Mouse (Mus musculus) megakaryocyte, embryonic 14.5 days (primary cell): ENCODE results near the gene Scml4.

Experiments used
- FLI1 ChIP-seq: IDR thresholded peaks from 2 replicates; pipeline ENCODE4 v1.6.1; 2012; ENCODE audit warnings: low read length, inconsistent platforms, mixed read lengths
- GATA1 ChIP-seq: IDR thresholded peaks from 3 replicates; pipeline ENCODE4 v1.6.1; 2012; ENCODE audit warnings: mixed read lengths, low read length, inconsistent platforms, borderline replicate concordance

DNA sequence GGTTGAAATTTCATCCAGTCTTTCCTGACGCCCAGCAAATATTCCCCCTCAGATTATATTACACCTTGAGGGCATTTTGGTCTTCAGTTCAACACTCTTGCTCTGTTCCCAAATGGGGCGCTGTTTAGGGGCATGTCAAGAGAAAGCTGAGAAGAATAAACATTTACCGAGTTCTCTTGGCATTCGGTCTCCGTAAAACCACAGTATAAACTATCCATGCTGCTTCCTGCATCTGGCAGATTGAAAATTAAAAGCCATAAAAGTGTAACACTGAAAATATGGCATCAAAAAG lies 143.2 kb downstream of the Scml4 start:
- no peak for TF ChIP-seq GATA1
- TF ChIP-seq FLI1 = no peak
